Mouse (Mus musculus) embryonic fibroblast, embryonic 13.5 days (primary cell): Measurements from ENCODE around the gene Uso1.

ENCODE experiments used
- CTCF ChIP-seq: IDR thresholded peaks from 2 replicates; pipeline ENCODE4 v1.5.1; 2011; ENCODE audit warnings: mild to moderate bottlenecking, control low read depth, low read length, moderate library complexity, borderline replicate concordance; ENCODE audit not compliant: insufficient read depth
- POLR2A ChIP-seq: IDR thresholded peaks from 2 replicates; pipeline ENCODE4 v1.6.1; 2011; ENCODE audit warnings: low read depth, mild to moderate bottlenecking, control low read depth, low read length, moderate library complexity

GRCm38 (mm10) chr5:92248614-92249013 is 110.9 kb downstream of the Uso1 start:
- TF ChIP-seq POLR2A (no peak), CTCF (no peak)
